Mouse (Mus musculus): ENCODE data around the gene Haao. TPM values are rescaled to one million over a fixed set of nuclear protein-coding genes. Genes with fewer than 3 reads are reported as not detected.

Gene Haao
- total RNA-seq, 4 experiments from 2014 or later = 0.64 to 1.0 (median 0.83) TPM

DNA sequence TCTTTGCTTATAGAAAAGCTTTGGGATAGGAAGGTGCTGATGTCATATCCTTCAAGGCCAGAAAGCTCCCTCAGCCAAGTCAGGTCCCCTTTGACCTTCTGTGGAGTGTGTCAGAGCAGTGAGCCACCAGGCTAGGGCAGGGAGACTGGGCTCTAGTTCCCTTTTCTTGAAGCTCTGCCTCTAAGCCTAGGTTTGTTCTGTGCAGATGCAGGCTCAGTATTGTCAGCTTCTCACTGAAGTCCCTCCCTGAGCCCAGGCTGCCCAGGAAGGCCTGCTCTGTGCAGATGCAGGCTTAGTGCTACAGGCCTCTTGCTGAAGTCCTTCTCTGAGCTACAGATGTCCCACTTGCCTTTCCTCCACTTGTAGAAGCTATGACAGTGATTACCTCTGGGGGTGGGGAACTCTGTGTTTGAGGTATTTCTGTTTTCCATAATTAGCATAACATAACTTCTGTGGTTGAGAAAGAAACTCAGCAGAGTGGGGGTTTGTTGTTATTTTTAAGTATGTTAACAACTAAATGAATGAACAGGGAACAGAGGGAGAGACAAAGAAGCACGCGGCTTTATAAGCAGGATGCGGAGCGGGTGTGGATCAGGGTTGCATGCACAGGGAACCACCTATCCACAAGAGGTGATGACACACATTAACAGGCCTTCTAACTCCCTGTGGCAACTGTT lies 17.0 kb downstream of the Haao start:
- no peak for DNase-seq

DNA sequence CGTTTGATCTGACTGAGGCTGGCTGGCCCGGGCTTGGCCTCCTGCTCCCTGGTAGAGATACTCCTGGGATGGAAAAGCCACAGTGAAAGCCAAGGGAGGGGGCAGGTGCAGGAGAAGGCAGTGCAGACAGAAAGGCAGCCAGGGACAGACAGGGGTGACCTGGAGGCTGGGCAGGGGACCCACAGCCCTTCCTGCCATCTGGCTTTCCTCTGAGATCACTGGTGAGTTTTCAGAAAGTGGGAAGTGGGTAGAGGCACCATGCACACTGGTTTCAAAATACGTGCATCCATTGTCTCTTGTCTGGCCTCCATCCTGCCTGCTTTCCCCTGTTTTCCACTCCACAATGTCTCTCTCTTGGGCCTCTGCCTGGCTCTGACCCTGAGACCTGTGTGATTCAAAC lies 18.4 kb downstream of the Haao start:
- DNase-seq = no peak

DNA sequence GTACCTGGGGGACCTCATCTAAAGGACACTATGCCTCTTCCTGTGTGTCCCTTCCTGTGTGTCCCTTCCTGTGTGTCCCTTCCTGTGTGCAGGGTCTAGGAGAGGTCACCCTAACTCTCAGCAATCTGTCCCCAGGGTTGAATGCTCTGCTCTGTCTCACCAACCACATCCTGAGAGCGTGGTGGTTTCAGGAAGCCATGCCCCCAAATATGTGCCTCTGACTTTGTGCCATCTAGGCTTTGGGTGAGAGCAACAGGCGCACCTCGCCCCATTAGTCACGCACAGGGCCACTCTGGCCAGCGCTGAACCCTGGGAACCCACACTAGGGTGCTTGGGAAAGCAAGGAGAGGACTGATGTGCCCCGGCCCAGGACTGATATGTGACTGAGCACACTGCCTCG lies 23.9 kb downstream of the Haao start:
- no peak for DNase-seq

DNA sequence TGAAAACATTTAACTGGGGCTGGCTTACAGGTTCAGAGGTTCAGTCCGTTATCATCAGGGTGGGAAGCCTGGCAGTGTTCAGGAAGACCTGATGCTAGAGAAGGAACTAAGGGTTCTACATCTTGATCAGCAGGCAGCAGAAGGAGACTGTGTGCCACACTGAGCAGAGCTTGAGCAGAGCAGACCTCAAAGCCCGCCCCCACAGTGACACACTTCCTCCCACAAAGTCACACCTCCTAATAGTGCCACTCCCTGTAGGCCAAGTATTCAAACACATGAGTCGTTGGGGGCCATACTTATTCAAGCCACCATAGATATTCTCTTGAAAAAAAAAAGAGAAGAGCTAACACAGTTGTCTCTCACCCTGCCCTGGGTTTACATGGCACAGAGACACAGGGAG lies 25.9 kb downstream of the Haao start:
- no peak for DNase-seq

DNA sequence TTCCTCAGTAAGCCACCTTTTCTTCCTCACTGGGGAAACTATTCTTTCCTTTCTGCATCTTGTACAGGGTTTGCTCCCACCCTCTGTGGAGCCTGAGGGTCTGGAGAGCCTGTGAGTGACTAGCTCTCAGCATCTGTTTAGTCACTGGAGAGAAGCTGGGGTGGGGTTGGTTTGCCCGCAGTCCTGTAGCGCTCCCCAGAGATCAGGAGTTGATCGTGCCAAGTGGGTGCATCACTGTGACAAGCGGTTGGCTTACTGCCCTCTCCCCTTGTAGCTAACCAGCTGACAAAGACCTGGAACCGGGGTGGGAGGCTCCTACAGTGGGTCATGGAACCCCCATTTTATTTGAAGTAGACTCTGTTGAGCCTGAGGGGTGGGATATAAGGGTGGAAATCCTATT lies 27.1 kb downstream of the Haao start:
- DNase-seq = no peak

DNA sequence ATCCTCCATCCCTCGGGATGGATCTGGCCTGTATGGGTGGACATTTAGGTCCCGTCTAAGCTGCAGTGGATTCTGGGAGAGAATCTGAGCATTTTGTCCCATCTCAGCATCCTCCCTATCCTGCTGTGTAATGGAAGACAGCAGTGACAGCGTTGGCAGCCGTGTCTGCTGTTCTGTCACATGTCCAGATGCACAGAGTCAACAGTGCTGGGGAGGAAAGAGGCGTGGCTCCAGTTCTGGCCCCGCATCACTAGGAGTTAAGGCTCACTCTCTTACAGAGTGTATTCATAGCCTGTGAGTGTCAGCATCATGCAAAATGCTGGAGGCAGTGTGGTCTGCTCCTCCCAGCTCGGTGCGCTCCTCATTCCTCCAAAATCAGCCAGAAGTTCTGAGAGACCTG lies 28.3 kb downstream of the Haao start:
- DNase-seq = no peak

DNA sequence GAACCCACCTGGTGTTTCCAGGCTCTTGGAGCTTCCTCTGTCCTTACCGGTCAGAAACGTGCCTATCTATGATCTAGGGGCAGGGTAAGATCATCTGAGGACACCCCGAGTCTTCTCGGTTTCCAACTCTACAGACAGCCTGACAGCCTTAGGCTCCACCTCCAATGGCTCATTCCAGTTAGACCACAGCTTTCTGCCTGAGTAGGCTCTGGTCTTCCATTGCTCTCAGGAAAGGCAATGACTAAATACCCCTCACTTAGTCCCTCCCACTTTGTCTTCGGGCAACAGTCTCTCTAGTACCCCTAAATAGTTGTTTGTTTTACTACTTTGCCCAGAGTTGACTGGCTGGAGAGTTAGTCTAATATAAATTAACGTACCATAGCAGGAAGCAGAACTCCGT lies 30.8 kb downstream of the Haao start:
- no peak for DNase-seq

DNA sequence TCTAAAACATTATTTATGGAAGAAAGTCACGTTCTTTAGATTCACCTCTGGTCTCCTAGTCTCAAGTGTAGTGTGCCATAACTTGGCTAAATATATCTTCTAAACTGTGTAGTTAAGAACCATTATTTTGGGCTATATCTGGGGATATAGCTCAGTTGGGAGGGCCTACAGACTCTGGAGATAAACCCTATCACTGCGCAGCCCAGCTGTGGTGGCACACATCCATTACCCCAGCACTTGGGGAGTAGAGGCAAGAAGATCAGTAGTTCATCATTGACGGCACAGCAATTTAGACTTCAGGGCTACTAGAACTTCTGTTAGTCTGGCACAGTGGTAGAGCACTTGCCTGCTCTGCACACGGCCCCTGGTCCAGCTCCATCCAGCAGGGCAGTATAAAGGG lies 34.7 kb downstream of the Haao start:
- no peak for DNase-seq

DNA sequence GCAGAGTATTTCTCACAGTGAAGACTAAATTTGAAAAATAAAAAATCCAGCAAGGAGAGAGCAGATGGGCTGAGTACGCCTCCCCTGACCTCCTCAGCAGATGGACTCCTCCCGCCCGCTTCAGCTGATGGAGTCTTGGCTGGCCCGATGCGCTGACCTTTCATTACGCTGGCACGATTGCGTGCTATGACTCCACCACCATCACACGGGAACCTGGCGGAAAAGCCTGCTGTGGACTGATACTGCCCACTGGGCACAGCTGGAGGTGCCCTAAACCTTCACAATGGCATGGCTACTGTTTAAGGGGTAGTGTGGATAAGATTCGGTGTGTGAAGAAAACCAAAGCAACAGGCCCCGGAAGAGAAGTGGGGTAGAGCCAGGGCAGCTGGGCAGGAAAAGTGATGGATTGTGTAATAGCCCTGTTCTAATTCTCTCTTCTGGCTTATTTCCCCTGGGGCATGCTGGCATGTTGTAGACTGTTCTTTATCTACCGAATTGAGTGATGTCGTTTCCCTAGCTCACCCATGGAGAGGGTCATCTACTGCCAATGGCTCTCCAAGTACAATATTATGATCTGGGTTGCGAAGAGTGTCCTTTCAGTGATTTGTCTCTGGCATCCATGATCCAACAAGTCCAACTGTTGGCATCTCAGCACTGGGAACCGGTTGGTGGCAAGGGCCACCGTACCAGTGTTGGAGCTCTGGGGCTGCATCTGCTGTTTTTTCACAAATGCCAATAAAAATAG lies 35.4 kb downstream of the Haao start:
- no peak for DNase-seq

DNA sequence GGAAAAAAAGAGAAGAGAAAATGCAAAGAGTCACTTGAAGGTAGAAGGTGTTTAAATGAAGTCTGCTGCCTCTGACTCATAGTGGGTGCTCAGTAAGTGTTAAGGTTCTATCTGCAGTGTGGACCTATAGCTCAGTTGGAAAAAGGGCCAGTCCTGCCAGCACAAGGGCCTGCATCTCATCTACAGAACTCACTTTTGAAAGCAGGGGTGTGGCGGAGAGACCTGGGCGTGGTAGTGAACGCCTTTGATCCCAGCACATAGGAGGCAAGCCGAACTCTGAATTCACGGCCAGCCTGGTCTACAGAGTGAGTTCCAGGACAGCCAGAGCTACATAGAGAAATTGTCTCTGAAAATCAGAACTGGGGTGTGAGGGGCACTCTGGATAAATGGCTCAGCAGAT lies 37.5 kb downstream of the Haao start:
- no peak for DNase-seq

DNA sequence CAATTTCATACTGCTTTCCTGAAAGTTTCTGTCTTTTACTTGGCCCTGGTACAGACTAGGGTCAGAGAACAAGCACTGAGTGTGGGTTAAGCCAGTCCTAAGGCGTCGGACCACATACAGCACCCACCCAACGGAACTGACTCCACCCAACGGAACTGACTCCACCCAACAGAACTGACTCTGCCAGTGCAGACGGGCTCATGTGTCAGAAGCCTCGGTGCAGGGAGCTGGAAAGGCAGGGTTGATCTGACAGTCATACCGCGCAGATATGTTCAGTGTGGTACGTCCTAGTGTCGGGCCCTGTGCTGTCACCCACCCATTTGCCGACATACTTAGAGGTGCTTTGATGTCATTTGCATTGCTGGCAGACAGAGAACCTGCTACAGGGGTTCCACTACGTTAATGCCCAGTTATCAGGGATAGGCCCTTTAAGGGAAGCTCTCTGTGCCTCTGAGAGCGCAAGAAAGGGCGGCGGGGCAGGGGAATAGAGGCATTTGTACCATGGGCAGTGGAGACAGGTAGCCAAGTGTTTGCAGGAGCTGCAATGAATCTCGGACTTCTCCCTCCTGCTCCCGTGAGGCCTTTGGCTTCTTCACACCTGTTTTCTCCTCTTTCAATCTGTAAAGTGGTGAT lies 38.5 kb downstream of the Haao start:
- DNase-seq = no peak

DNA sequence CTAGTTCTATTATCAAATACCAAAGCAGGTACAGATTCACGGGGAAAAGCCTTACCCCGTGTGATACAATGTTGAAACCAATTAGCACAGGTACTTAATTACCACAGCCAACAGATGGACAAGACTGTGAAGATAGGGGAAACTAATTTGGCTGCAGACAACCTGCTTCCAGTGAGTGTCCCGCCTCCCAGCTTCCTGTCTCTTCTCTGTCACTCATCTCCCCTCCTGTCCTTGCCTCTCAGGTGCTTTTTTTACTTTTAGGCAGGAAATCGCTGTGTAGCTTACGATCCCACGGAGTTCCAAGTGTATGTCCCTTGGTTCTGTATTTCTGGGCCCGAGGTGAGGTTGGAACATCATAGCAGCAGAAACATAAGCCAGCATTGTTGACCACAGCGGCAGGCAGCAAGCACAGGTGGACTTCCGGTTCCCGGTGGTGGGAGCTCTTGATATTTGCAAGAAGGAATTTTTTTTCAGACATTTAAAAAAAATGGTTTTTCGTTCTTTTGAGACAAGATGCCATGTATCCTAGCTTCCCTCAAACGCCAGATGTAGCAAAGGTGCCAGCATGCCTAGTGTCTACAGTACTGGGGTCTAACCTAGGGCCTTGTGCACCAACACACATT lies 39.2 kb downstream of the Haao start:
- DNase-seq = no peak

DNA sequence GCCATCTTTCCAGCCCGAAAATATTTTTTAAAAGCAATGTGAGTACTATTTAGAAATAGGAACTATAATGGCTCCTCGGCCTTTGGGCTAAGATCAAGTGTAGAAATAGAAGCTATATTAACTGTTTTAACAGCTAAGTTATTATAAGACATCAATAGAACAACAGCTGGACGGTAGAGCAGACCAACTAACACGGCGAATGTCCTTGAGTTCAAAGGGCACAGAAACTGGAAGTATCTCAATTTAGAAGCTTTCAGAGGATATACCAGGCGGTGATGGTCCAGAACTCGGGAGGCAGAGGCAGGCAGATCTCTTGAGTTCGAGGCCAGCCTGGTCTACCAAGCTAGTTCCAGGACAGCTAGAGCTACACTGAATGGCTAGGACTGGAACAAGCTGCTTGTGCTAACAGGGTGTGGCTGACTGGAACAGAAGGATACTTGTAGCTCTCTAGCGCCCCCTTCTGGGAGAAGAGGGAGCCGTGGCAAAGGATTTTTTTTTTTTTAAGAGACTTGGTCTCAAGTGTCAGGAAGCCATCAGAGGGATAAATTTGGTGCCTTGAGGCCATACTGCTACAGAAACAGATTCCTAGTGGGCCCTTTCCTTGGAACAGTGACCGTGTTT lies 39.9 kb downstream of the Haao start:
- DNase-seq = peak; percentile 53

DNA sequence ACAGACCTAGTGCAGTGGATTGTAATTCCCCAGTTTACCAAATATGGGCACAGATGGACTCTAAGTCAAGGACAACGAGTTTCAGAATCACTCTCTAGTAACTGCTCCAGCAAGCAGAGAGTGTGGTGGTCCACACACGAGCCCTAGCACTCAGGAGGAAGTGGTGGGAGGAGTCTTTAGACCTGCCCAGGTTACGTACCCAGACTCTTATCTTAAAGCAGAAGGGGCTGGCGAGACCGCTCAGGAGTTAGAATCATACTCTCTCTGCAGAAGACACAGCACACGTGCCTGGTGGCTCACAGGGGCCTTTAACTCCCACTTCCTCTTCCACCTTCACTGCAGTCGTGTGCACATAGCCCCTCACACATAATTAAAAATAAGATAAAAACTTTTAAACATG lies 40.4 kb downstream of the Haao start:
- DNase-seq = no peak

DNA sequence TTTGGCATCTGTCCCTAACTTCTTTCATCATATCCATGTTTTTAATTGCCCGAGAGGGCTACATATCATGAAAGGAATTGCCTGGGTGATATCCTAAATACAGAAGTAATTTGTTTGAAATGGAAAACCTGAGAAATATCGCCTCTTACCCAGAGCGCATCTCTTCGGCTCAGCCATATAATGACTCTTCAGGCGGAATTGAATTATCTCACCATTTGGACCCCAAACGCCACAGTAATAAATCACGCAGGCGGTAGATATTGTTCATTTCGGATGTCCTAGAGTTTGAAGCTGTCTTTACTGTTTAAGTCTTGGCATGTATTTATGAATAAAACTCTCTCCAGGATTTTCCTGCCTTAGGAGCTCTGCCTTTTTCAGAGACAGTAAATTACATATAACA lies 42.7 kb downstream of the Haao start:
- DNase-seq = no peak

DNA sequence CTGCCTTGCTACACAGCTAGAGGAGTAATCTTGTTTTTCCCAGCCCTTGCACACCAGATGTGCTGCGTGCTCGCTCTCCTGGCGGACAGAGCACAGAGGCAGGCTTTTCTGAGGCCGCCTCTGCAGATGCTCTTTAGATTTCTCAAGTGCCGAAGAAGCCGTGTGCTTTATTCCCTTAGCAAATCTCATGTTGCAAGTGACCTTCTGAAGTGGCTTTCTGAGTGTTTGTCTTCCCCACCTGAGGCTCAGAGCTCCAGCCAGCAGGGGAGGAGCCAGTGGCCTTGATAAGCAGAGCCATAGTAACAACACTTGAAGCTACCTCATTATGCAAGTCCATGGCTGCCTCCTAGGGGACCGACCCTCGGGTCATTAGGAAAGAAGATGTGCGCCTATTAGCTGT lies 43.8 kb downstream of the Haao start:
- no peak for DNase-seq

DNA sequence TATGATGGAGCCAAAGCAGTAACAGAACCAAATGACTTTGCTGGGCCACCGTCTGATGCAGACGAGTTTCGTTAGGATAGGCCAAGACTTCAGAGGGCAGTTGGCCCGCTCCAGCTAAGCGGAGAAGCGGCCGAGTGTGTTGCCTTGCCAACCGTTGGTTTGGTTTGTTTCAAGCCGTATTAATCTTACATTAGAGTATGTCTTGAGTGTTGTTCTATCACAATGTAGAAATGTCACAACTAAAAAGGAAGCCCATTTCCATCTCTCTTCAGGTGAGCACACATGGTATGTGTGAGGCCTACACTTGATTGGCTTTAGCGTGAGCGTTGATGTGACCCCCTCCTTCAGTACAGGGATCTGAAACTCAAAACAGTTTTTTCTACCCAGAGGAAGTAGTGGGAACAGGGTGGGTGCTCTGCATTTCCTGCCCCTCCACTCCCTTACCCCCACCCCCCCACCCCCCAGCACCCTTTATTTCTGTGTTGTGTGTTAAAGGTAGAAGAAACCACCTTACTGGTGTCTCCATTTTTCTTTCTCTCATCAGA lies 48.2 kb downstream of the Haao start:
- no peak for DNase-seq

DNA sequence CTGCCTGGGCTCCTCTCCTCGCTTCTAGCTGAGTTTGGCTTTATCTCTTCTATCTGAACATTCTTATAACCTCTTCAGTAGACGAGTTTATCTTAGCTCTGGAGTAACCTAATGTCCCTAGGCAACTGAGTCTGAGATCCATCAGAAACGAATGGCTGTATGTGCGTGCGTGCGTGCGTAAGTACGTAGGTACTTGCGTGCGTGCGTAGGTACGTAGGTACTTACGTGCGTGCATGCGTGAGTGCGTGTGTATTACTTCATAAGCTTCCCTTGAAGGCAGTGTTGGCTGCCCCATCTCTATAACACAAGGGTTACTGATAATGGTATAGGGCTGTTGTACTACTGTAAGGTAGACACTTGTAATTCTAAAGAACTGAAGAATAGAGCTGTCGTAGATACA lies 52.6 kb downstream of the Haao start:
- DNase-seq = no peak

DNA sequence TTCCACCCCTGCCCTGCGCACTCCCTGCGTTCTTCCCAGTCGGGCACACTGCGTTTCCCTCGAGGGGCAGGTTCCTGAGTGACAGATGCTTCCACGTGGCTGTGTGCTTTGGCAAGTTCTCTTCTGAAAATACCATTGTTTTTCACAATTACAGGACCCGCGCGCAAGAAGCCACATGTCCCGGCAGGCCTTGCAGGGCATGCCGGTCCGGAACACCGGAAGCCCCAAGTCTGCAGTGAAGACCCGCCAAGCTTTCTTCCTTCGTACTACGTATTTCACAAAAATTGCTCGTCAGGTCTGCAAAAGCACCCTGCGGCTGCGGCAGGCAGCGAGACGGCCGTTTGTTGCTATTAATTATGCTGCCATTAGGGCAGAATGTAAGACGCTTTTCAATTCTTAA lies 55.4 kb downstream of the Haao start:
- no peak for DNase-seq

DNA sequence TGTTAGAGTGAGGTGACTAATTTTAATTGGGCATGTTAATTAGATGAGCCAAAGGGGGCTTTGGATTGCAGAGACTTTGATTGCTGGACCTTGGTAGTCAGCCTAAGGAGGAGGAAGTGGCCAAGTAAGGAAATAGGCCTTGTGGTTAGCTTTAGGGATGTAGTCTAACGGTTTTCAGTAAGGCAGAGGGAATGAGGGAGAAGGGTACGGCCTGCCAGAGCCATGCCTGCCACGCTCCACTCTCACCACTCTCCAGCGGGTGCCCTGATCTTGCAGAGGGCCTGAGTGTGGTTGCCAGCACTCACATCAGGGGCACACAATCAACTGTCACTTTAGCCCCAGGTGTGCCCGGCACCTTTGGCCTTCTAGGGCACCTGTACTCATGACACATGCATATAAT lies 57.6 kb downstream of the Haao start:
- no peak for DNase-seq

DNA sequence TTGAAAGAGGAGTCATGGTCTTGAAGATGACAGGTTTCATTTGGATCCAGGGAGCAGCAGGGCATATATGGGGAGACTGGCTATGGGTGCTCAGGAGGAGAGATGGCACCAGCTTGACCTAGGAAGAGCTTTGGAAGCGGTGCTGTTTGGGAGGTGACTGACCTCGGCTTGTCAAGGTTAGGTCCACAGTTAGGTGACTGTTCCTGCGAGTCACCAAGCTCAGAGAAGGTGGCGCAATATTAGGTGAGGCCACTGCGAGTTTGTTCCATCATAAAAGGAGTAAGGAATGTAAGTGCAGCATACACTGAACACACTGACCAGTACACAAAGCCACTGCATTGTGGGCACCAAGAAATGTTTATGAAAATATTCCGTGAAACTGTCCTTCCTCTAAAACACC lies 61.3 kb downstream of the Haao start:
- DNase-seq = peak; percentile 32

DNA sequence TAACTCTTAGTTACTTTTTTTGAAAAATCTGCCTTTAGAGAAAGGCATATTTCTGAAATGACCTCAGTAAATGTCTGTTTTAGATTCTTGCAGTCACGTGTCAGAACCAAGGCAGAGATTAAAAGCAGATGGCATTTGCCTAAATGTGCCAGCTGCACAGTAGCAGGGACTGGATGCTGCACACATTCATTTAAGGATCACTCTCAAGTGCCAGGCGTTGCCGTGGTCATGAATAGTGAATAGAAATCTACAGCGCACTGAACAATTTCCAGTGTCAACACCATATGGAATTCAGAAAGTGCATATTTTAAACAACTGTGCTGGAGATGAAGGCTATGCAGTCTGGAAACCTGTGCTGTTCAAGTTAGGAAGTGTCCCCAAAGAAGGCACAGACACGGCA lies 65.0 kb downstream of the Haao start:
- no peak for DNase-seq
